Comparison of ENCODE assay signal across 14 mouse cellular contexts in genomic region chr15:12655959-12656662, GRCm38 (mm10).
"Had no signal": no experiment of that assay in that cellular context is flagged by ENCODE, and none has a peak within 500 bp of the region (broad histone marks: within the 10 kb centered on the region; RNA-seq: fewer than 3 reads in every experiment).

No protein-coding gene starts in this region.

- H3K27ac ChIP-seq: limb, embryonic 10.5 days; liver, embryonic 15.5 days; midbrain, embryonic 10.5 days; neural tube, embryonic 13.5 days had no signal

- ATAC-seq: midbrain, embryonic 16.5 days had no signal

- H3K27me3 ChIP-seq: liver, embryonic 15.5 days; neural tube, embryonic 13.5 days had no signal

- H3K36me3 ChIP-seq: limb, embryonic 10.5 days; liver, embryonic 15.5 days; midbrain, embryonic 10.5 days; neural tube, embryonic 13.5 days had no signal

- H3K9me3 ChIP-seq: liver, embryonic 15.5 days; midbrain, embryonic 10.5 days; neural tube, embryonic 13.5 days had no signal

- DNase-seq: kidney, adult 11 months; kidney, postnatal 10 days; lung, embryonic 14.5 days; lung, postnatal 10 days; lung, postnatal 4 days; retina, postnatal 1 day; thymus, adult 2 months; thymus, postnatal 25 days had no signal

- H3K9ac ChIP-seq: liver, embryonic 15.5 days; lung, embryonic 14.5 days; neural tube, embryonic 13.5 days had no signal

- H3K4me3 ChIP-seq: limb, embryonic 10.5 days; liver, embryonic 15.5 days; midbrain, embryonic 10.5 days; neural tube, embryonic 13.5 days had no signal

- H3K4me1 ChIP-seq: liver, embryonic 15.5 days had no signal

- H3K4me2 ChIP-seq: liver, embryonic 11.5 days; liver, embryonic 15.5 days; lung, embryonic 14.5 days; neural tube, embryonic 13.5 days had no signal
